Mouse (Mus musculus): ENCODE results near the gene Negr1.
A peak's percentile ranks its signal among the peaks of the same experiment; 100 is the strongest.

The Negr1 gene

DNA sequence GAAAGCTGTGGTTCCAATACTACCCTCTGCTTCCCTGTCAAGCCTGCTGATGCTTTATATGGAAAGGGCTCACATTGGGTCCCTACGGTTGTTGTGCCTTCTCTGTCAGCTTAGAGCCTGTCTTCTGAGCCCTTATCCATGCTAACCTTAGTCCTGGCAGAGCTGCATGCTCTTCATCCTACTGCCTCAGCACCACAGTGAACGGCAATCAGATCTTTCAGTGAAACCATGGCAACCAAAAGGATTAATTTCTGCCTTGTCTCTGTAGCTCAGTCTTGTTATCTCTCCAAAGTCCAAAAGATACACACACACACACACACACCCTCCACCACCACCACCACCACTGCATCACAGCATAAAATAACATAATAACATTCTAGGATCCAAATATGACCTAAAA lies 656.2 kb downstream of the Negr1 start:
- no peak for DNase-seq (ENCODE audit: low read depth)

DNA sequence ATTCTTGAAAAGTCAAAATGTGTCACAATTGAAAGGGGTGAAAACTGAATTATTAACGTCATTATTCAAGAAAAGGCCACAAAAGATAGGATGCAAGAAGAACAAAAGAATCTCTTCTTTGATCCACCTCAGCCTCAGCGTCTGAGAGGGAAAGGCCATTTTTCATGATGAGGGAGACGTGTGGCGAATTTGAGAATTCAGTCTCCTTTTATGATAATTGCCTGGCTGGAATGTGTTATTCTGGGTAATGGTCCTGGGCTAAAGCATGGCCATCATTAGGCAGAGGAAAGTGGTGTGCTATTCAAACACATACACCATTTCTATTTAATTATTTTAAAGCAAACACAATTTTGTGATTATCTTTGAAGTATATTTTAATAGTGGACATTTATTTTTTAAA lies 663.3 kb downstream of the Negr1 start:
- DNase-seq (ENCODE audit: low read depth) = no peak

DNA sequence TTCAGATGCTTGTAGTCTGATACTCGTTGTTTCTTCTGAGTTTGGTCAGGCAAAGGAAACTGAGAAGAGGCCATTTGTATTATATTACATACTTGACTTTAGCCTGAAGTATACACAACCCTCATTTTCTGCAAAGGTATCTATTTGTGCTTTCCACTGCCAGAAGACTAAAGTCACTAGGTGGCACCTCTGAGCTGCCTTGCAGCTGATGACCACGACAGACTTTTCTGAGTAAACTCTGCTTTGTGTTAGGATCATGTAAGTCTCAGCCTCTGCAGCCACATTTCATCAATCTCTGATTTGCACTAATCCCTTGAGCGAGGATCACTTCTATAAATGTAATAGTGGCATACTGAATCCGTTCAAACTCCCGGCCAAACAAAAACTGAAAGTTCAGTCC lies 671.1 kb downstream of the Negr1 start:
- peak; percentile 44 for DNase-seq (ENCODE audit: low read depth)

DNA sequence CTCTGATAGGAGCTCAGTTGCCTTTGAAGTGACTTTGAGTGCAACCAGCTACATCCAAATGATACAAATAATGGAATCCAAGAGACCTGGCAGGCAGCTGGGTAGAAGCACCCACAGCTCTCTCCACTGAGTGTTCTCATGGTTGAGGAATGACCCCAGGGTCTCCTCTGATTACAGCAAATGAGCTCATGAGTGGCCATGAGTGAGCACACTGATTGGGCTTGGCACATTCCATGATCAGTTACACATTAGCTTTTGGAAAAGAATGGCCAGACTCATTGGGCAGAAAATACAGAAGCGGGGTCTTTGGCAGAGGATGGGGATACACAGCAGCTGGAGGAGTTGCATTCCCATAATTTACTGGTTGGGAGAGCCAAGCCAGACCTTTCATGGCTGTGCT lies 678.6 kb downstream of the Negr1 start:
- DNase-seq (ENCODE audit: low read depth) = no peak

DNA sequence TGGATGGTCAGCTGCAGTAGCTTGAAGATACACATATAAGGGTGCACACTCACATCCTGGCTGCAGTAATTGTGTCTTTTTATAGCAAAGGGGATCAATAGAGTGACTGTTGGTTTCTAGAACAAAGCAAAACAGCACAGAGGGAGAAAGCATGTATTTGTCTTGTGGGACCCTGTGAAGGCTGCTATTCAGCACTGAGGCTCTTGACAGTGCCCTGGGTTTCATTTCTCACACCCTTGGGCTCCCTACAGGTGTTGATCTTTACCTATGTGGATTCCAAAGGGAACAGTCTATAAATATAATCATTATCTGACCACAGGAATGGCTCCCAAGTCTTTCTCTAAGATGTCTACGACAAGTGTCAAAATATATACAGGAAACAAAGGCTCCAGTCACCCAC lies 693.9 kb downstream of the Negr1 start:
- no peak for DNase-seq (ENCODE audit: low read depth)

DNA sequence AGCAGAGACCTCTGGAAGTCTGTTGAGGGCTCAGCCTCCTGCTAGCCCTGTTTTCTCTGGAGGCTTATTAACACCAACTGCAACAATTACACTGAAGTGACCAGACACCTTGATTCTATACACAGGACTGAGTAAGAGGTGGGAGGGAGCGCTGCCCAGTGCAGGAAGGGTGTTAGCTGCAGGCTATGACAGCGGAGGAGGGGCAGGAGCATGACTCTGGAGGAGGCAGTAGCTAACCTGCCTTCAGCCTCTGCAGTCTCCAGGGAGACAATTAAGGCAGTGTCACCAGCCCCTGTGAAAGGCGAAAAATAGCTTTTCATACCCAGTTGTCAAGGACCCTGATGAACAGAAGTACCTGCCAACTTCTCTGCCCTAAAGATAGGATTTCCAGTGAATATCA lies 694.3 kb downstream of the Negr1 start:
- no peak for DNase-seq (ENCODE audit: low read depth)

DNA sequence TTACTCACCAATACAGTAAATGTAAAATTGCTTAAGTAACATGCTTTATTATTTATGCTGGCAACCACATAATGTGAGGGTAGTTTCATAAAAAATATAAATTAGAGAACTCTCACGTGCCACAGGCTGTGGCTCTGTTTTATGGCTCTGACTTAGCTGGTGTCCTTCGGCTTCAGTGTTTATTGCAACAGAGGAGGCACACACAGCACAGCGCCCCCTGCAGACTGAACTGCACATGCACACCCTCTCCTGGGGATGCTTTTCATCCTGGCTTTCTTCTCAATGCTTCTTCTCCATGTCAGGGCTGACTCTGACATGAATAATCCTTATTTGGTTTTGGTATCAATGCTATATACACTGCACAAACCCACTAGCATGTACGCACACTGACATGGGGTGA lies 707.1 kb downstream of the Negr1 start:
- no peak for DNase-seq (ENCODE audit: low read depth)

DNA sequence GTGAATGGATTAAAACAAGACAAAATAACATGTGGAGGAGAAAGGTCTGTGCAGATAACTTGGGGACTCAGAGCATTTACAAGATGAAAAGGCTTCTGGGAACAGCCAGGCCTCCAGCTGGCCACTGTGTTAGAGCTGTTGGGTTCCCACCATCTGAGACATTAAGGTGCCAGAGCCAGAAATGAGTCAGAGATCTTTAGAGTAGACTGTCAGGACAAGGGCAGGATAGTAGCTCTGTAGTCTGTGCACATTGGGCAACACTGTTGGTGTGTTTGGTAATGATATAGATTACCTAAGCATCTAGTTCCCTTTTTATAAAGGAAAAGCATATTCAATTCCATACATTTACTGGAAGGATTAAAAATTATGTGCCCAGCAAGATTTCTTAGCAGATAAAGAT lies 710.8 kb downstream of the Negr1 start:
- DNase-seq (ENCODE audit: low read depth) = no peak

DNA sequence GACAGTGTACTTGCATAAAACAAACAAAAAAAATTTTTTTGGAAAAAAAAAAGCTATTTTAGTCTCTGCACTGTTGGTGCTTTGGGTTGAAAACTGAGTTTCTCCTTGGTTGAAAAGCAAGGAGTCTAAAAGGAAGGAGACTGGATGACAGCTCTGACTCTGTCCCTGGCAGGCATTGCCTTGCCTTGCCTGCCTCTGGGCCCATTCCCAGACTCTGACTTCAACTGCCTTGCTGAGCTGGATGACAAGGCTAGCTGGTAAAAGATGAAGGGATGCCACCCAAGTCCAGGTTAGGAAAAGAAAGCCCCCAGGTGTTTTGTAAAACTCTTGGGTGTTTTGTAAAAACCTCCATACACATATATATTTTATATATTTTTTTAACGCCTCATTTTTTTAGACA lies 712.5 kb downstream of the Negr1 start:
- no peak for DNase-seq (ENCODE audit: low read depth)

DNA sequence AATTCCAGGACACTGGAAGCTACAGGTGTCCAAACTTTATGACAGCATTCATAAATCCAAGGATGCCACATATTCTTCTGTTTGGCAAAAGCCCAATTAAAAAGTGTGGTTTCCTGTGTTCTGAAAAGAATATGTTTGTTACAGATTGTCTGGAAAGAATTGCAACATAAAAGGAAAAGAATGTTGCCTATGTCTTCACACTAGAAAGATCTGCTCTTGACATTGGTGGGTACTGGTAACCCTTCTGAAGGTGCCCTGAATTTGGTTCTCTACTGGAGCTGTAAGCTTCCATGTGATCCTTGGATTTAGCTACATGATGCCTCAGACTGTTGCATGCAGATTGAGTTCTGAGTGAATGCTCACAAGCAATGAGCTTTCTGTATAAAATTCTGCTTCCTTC lies 718.1 kb downstream of the Negr1 start:
- DNase-seq (ENCODE audit: low read depth) = no peak

DNA sequence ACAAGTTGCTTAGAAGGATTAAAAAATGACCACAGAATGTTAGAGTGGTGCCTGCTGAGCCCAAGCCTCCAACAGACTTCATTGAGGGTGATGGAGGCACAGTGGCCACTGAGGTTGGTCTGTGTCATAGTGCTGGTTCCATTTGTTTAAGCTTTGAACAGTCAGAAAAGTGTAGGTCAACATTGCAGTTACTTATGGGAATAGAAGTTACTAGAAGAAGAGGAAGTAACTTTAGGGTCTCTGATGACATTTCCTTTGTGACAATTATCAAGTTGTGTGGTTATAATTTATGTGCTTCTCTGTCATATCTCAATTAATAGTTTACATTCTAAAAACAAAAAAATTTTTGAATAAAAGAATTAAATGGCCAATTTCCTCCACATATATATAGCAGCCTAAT lies 719.7 kb downstream of the Negr1 start:
- DNase-seq (ENCODE audit: low read depth) = no peak

DNA sequence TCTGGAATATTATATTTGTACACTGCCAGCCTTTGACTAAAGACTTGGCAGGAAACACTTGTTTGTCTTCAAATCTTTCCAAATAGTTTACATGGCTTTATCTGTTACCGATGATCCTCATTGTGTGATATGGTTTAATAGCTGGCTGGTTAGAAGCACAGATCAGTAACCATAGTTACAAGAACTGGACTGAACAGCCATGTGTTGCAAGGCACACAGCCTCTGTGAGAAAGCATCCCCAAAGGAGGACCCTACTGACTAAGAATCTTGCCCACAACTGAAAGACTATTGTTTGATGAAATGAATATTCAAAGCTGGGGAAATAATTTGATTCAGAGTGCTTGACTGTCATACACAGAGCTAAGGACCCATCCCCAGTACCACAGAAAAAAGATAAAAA lies 729.7 kb downstream of the Negr1 start:
- no peak for DNase-seq (ENCODE audit: low read depth)

DNA sequence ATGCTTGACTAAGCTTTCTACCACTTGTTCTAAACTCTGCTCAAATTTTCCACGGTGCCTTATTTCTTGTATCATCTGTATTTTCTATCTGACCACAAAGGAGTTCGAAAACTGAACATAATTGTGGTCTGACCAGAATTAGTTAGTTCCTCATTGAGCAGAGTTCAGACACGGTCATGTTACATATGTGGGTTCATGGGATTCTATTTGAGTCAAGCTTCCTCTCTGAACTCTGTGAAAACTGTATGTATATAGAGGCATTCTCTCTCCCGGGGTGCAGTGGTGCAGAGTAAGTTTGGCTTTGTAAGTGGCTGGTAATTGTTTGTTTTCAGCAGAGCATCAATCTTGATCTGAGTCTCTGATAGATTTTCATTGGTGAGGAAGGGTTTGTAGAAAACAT lies 735.6 kb downstream of the Negr1 start:
- no peak for DNase-seq (ENCODE audit: low read depth)

DNA sequence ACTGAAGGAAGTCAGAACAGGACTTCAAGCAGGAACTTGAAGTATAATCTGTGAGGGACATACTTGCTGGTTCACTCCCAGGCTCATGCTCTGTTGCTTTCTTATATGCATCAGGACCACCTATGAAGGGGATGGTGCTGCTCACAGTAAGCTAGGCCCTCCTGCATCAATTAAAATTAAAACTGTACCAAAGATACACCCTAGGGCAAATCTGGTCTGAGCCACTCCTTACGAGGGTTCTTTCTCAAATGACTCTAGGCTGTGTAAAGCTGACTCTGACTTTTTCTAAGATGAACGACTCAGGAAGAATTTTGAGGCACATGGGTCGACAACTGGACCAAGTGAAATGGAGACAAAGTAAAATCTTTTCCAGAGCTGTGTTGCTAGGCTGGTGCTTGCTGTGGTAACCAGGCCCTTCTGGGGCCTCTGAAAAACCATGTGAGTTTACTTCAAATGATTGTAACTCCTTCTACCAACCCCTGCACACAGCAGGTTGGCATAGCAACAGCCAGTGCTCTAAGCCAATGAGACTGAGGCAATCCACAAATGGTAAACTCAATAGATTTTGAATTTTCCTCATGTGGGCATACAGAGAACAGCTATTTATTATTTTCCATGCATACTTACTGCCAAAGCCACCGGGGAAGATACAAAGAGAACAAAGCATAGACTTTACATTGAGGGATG lies 742.0 kb downstream of the Negr1 start:
- DNase-seq (ENCODE audit: low read depth) = no peak

DNA sequence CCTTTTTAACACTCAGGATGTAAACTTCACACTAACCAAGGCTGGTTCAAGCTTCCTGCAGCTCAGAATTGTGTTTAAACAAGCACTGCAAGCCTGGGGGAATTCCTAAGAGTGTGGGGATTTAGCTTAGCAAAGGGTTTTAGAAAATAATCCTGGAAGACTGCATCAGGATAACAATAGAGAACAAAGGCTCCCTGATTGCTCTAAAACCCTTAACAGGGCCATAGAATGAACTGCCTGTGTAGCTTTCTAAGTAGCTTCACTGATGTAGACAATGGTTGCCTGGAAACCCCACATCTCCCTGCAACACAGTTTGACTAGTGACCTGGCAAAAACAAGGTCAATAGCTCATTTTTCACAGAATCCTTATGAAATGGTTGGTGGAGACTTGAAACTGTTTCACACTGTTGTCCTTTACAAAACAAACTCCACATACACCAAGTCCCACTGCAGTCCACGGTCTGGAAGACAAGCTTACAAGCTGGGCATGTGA lies 759.5 kb downstream of the Negr1 start:
- DNase-seq (ENCODE audit: low read depth) = no peak

DNA sequence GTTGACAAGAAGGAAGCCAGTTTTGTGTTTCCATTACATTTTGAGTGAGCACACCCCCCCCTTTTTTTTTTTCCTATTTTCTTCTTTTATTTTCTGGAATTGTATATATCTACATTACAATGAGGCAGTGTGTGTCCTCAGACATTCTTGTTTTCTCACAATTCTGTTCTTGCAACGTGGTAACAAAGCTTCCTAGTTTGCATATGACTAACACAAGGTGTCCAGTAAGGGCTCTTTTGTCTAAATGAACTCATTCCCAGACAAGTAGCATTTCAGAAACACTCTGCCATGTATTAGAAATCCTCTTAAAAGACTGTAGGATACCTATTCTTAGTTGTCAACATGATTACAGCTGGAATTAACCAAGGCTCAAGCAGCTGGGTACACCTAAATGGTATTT lies 760.2 kb downstream of the Negr1 start:
- DNase-seq (ENCODE audit: low read depth) = no peak

DNA sequence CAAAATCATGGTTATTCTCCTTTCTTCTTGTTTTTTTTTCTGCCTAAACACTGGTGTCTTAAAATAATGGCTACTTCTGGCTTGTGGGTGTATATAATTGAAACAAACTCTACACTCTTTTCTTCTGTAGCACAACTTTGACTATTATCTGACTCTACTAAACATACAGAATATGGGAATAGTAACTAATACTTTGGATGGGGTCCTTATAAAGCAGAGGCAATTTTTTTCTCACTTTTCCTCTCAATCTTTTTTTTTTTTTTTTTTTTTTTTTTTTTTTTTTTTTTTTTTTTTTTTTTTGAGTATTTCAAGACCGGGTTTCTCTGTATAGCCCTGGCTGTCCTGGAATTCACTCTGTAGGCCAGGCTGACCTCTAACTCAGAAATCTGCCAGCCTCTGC lies 772.6 kb downstream of the Negr1 start:
- DNase-seq (ENCODE audit: low read depth) = no peak

DNA sequence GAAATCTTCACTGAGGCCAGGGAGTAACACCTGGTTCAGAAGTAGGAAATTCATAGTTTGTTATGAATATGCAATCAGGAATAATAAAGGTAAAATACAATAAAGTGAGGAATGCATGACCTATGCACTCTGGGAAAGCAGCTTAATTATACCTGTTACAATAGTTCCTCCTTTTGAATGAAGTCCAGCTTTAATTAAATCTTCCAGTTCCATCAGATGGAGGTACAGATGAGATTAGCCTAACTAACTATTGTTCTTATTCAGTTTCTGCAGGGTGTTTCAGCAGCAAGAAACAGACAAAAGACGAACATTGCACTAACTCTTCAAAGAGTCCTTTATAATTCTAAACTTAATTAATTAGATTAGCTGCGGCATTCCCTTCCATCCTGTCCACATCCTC lies 787.9 kb downstream of the Negr1 start:
- DNase-seq (ENCODE audit: low read depth) = no peak

DNA sequence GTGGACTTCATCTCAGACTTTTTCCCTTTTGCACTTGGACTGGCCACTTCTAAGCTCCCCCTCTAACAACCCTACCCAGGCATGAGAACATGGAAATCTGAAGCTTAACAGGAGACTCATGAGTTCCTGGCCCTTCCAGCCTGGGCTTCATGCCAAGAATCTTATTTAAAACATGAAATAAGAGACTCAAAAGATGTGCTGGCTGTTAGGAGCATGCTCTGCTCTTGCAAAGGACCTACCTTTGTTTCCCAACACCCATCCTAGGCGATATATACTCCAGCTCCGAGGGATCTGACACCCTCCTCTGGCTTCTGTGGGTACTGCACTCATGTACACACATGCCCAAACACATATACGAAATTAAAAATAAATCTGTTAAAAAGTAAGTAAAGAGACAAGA lies 797.3 kb downstream of the Negr1 start:
- DNase-seq (ENCODE audit: low read depth) = peak; percentile 69

DNA sequence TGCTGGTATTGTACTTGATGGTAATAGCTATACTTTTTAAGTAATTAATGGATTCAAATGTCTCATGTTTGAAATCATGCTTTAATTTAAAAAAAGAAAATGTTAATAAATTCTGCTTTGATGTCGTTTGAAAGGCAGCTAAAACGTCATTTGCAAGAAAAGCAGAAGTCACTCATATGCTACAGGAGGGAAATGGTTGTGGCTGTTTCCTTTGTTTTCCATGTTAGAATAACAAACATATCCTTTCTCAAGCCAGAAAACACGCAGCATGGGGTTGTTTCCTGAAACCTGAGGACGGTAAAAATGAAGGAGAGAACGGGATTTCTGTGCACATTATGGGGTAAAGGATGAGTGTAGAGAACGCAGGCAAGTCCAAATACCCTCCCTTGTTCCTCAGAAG lies 798.2 kb downstream of the Negr1 start:
- DNase-seq (ENCODE audit: low read depth) = no peak

All from NIH3T3 (cell line).